Mouse (Mus musculus) limb, embryonic 14.5 days (tissue): ENCODE measurements around the gene Sgsm1. TPM values are rescaled to one million over a fixed set of nuclear protein-coding genes. Genes with fewer than 3 reads are reported as not detected.
"Not testable (repeated sequence)": the region's sequence is repeated elsewhere in the genome, so short reads cannot be mapped to it uniquely, and the experiment has no call there.

Experiments
- ATAC-seq: fragments of 200-750 bp; cut with Nextera tagmentation; 2 replicates; pipeline ENCODE4 v1.8.0; 2017; ENCODE audit warnings: low read depth, moderate number of reproducible peaks, moderate TSS enrichment; ENCODE audit not compliant: low FRiP score
- DNase-seq: peaks from one replicate; pipeline ENCODE4 v3.0.0-alpha.2; 2015; ENCODE audit warnings: low spot score
- H3K27ac ChIP-seq: fragments of 300-500 bp; sonication (generic); replicated peaks from 2 replicates; pipeline ENCODE4 v1.5.1; 2014; ENCODE audit warnings: low read depth, mild to moderate bottlenecking, low read length, moderate library complexity, mixed read lengths
- H3K27me3 ChIP-seq: fragments of 300-500 bp; sonication (generic); 2 replicates; pipeline ENCODE4 v1.6.1; 2014; ENCODE audit warnings: low read length, mixed read lengths; ENCODE audit not compliant: control insufficient read depth, insufficient read depth
- H3K36me3 ChIP-seq: fragments of 300-500 bp; sonication (generic); 2 replicates; pipeline ENCODE4 v1.6.1; 2014; ENCODE audit warnings: mild to moderate bottlenecking, low read length, moderate library complexity, mixed read lengths; ENCODE audit not compliant: control insufficient read depth, insufficient read depth
- H3K4me1 ChIP-seq: fragments of 300-500 bp; sonication (generic); 2 replicates; pipeline ENCODE4 v1.6.1; 2014; ENCODE audit warnings: antibody characterized with exemption, low read length, mixed read lengths; ENCODE audit not compliant: control insufficient read depth, insufficient read depth
- H3K4me2 ChIP-seq: fragments of 300-500 bp; sonication (generic); replicated peaks from 2 replicates; pipeline ENCODE4 v1.6.1; 2014; ENCODE audit warnings: low read depth, mild to moderate bottlenecking, low read length, moderate library complexity; ENCODE audit not compliant: severe bottlenecking
- H3K4me3 ChIP-seq: fragments of 300-500 bp; sonication (generic); replicated peaks from 2 replicates; pipeline ENCODE4 v1.5.1; 2014; ENCODE audit warnings: low read length
- H3K9ac ChIP-seq: fragments of 300-500 bp; sonication (generic); 2 replicates; pipeline ENCODE4 v1.6.1; 2014; ENCODE audit warnings: mild to moderate bottlenecking, low read depth, low read length, moderate library complexity; ENCODE audit not compliant: severe bottlenecking
- H3K9me3 ChIP-seq: fragments of 300-500 bp; sonication (generic); 2 replicates; pipeline ENCODE4 v1.6.1; 2016; ENCODE audit warnings: low read length; ENCODE audit not compliant: control insufficient read depth
- POLR2A ChIP-seq: fragments of 200-500 bp; IDR thresholded peaks from 2 replicates; pipeline ENCODE4 v1.8.0; 2012; ENCODE audit warnings: inconsistent platforms, mild to moderate bottlenecking, moderate library complexity, borderline replicate concordance; ENCODE audit not compliant: insufficient read depth, insufficient read length; ENCODE audit errors: extremely low read depth
- WGBS: fragments of 180-500 bp; shearing (Covaris S2); extraction: QIAGEN DNeasy Blood & Tissue Kit; methylation state at CpG from one replicate; pipeline ENCODE4 v1.1.7; 2014; 5-methylcytosine and 5-hydroxymethylcytosine counted together
- polyA plus RNA-seq, 2 experiments: library from polyadenylated mRNA; depleted of rRNA in 1 of 2; stranded (reverse) in 1 of 2; unstranded in 1 of 2; fragments of >200 nt; fragmentation: Nextera tagmentation in 1 of 2; extraction: Ambion mirVana in 1 of 2; gene quantifications; 2 replicates each; pipeline versions ENCODE4 v1.2.1 to v1.2.3; 2012 to 2014

The Sgsm1 gene
- polyA plus RNA-seq, 2 experiments = 1.2 to 3.3 TPM

DNA sequence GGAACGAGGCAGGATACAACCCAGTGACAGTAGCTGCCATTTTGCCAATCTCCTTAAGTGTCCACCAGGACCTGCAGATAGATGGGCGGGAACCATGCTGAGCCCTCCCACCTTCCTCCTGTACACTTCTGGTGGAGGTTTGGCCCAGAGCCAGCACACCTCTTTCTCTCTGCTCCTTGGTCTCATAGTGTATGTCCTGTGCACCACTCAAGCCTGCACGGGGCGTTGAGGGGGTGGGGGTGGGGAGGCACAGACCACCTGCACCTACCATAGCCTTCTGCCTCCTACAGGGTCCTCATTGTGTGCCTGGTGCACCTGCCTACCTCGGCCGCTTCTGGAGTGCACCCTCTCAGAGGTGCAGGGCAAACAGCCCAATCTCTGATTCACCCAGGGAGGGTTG is 42.0 kb upstream of the Sgsm1 start:
- H3K27me3 ChIP-seq = peaks cover 25% of the 10 kb centered on the region
- no peak overlapping the region for H3K27ac ChIP-seq
- WGBS = 60% methylated on average over 6 of the region's 6 CpGs
- H3K36me3 ChIP-seq = no peaks in the 10 kb centered on the region
- DNase-seq (no peak), ATAC-seq (no peak)
- no peaks in the 10 kb centered on the region for H3K4me1 ChIP-seq
- H3K9me3 ChIP-seq = no peaks in the 10 kb centered on the region
- H3K9ac ChIP-seq = no peak overlapping the region
- H3K4me2 ChIP-seq = no peak overlapping the region
- TF ChIP-seq POLR2A = no peak
- H3K4me3 ChIP-seq = no peak overlapping the region

DNA sequence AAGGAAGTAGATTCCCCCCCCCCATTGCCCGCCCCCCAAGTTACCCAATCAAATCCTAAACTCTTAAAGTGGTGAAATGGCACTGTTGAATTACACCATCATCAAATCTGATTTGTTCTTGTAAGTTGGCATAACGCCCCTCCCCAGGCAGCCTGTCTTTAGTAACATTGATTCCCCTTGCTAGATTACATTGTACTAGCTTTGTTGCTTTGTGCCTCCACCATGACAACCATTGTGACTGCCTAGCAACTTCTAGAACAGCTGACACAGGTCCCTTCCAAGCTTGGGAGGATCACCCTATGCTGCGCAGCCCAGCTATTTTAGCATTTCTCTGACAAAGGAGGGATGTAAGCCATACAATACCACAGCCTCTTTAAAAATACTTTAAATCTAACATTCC is 41.2 kb upstream of the Sgsm1 start:
- H3K27ac ChIP-seq = no peak overlapping the region
- no peak overlapping the region for H3K9ac ChIP-seq
- 87% methylated on average over 3 of the region's 3 CpGs for WGBS
- peaks cover 31% of the 10 kb centered on the region for H3K27me3 ChIP-seq
- H3K4me2 ChIP-seq = no peak overlapping the region
- no peak for TF ChIP-seq POLR2A
- no peaks in the 10 kb centered on the region for H3K4me1 ChIP-seq
- H3K36me3 ChIP-seq = no peaks in the 10 kb centered on the region
- no peaks in the 10 kb centered on the region for H3K9me3 ChIP-seq
- DNase-seq (no peak), ATAC-seq (no peak)
- no peak overlapping the region for H3K4me3 ChIP-seq

DNA sequence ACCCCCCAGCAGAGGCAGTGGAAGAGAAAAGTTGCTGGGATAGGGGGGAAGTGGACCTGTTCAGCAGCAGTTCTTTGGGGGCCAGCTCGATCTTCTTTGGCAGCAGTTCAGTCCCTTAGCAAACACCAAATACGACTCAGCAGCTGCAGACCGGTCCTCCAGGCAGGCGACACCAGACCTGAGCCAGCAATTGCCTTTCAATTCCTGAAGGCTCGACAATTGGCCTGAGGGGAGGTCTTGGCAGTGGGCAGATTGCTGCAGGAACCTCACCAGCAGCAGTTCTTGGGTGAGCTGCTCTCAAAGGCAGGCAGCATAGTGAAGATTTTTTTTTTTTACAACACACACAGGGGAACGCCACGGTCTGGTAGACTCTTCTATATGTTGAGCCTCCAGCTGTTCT is 39.2 kb upstream of the Sgsm1 start:
- ATAC-seq (no peak), DNase-seq (no peak)
- H3K27me3 ChIP-seq = peaks cover 50% of the 10 kb centered on the region
- no peak overlapping the region for H3K4me3 ChIP-seq
- WGBS = 16% methylated on average over 7 of the region's 7 CpGs
- H3K27ac ChIP-seq = no peak overlapping the region
- no peaks in the 10 kb centered on the region for H3K36me3 ChIP-seq
- no peak for TF ChIP-seq POLR2A
- no peak overlapping the region for H3K4me2 ChIP-seq
- no peak overlapping the region for H3K9ac ChIP-seq
- no peaks in the 10 kb centered on the region for H3K9me3 ChIP-seq
- H3K4me1 ChIP-seq = no peaks in the 10 kb centered on the region

DNA sequence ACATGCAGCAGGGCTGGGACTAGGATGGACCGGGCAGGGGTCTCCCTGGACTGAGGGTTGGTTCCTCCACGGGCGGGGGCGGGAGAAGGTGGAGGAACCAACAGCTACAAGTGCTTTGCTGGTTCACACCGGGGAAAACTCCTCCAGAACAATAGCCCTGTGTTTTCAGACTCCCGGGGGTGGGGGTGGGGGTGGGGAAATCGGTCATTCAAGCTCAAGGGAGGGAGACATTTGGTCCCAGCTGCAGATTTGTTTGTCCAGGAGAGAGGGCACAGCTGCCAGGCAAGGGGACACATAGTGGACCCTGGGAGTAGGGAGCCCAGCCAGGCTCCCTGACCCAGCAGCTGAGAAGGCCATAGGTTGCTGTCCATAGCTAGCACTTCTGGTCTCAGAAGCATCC is 38.6 kb upstream of the Sgsm1 start:
- Histone ChIP-seq H3K9ac (no peak overlapping the region), H3K4me3 (no peak overlapping the region), H3K4me1 (no peaks in the 10 kb centered on the region), H3K4me2 (no peak overlapping the region), H3K27ac (no peak overlapping the region), H3K36me3 (no peaks in the 10 kb centered on the region), H3K27me3 (peaks cover 56% of the 10 kb centered on the region), H3K9me3 (no peaks in the 10 kb centered on the region)
- TF ChIP-seq POLR2A = no peak
- DNase-seq = no peak
- no peak for ATAC-seq
- WGBS = 10% methylated on average over 6 of the region's 7 CpGs

DNA sequence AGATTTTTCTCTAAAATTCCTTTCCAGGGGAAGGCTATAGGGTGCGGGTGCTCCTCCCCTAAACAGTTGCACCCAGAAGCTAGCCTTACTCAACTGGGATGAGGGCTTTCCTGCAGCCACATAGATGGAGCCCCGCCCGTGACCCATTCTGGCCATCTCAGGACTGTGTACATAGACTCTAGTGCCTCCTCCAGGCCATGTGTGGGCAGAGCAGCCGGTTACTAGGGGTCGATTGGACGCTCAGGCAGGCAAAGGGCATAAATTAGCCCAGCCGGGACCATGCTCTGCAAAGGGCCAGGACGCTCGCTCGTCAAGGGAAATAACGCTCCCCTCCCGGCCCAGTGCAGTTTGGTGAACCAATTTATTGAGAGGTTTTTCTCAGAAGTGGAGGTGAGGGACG is 38.0 kb upstream of the Sgsm1 start:
- Histone ChIP-seq H3K27ac (no peak overlapping the region), H3K4me1 (no peaks in the 10 kb centered on the region), H3K9ac (no peak overlapping the region), H3K9me3 (no peaks in the 10 kb centered on the region), H3K27me3 (peaks cover 56% of the 10 kb centered on the region), H3K4me3 (no peak overlapping the region), H3K4me2 (no peak overlapping the region), H3K36me3 (no peaks in the 10 kb centered on the region)
- no peak for TF ChIP-seq POLR2A
- ATAC-seq (no peak), DNase-seq (no peak)
- WGBS = 17% methylated on average over 13 of the region's 13 CpGs

DNA sequence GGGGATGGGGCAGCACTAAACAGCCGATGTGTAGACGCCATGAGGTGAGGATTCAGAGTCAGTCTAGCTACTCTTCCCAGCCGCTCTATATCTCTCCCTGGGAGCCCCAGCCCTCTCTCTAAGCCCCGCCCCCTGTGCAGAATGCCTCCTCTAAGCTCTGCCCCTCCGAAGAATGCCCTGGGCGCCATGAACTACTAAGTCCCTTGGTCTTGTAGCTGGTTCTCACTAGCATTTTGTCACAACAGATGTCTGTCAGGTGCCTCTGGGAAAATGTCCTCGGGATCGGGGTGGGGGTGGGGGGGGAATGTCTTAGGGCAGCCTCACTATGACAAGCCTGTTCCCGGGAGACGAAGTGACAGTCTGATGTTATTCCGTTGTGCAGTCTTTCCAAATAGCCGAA is 37.0 kb upstream of the Sgsm1 start:
- Histone ChIP-seq H3K27ac (no peak overlapping the region), H3K36me3 (no peaks in the 10 kb centered on the region), H3K4me1 (no peaks in the 10 kb centered on the region), H3K4me2 (no peak overlapping the region), H3K9ac (no peak overlapping the region), H3K9me3 (no peaks in the 10 kb centered on the region), H3K4me3 (no peak overlapping the region), H3K27me3 (peaks cover 53% of the 10 kb centered on the region)
- WGBS = 38% methylated on average over 12 of the region's 12 CpGs
- no peak for TF ChIP-seq POLR2A
- DNase-seq = no peak
- ATAC-seq = no peak

DNA sequence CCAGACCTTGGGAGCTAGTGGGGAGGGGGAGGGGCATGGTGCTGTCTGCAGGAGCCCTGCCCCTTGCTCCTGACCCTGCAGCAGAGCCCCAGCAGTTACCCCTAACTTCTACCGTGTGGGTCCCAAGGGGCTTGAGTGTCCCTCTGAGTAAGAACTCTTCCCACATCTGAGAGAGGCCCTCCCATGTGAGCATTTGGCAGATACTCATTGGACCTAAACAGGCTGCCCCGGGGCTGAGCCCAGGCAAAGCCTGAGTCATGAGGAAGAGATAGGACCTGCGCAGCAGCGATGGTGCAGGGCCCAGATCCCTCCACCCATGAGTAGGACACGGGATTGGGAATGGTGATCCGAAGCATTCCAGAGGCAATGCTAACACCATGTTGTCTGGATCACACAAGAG is 36.1 kb upstream of the Sgsm1 start:
- H3K4me3 ChIP-seq, H3K4me1 ChIP-seq, H3K9ac ChIP-seq, ATAC-seq, H3K27ac ChIP-seq, H3K9me3 ChIP-seq, H3K36me3 ChIP-seq, DNase-seq, H3K4me2 ChIP-seq: not testable (repeated sequence)
- H3K27me3 ChIP-seq = peaks cover 51% of the 10 kb centered on the region
- 41% methylated on average over 6 of the region's 6 CpGs for WGBS
